Mouse (Mus musculus): ENCODE data around the gene Insig2. TPM values are rescaled to one million over a fixed set of nuclear protein-coding genes. Genes with fewer than 3 reads are reported as not detected.

Gene Insig2
- polyA plus RNA-seq (2014; fragmentation: Nextera tagmentation; extraction: Ambion mirVana): 26.6 and 31.8 TPM in 2 replicates

GRCm38 (mm10) chr1:121332485-121332884 is at the start of gene Insig2:
TSS of gene Insig2 (minus strand) at chr1:121332589.
- 71% methylated on average over 1 of the region's 1 CpGs for WGBS
- DNase-seq (ENCODE audit: low spot score) (no peak), ATAC-seq (ENCODE audit: low read depth) (no peak)
- Histone ChIP-seq H3K36me3 (ENCODE audit: control insufficient read depth, insufficient read depth, low read length) (no peaks in the 10 kb centered on the region), H3K4me3 (ENCODE audit: low read depth, low read length) (no peak within 1 kb of the TSS), H3K4me1 (ENCODE audit: control insufficient read depth, insufficient read depth, low read length) (0 out of 2 replicates have a peak, but pooled peaks cover 5% of the 10 kb centered on the region), H3K4me2 (ENCODE audit: low read depth, low read length) (no peak within 1 kb of the TSS), H3K9ac (ENCODE audit: low read depth, low read length) (no peak within 1 kb of the TSS), H3K9me3 (ENCODE audit: control insufficient read depth, low read length) (no peaks in the 10 kb centered on the region), H3K27me3 (replicated peaks; ENCODE audit: control insufficient read depth, insufficient read depth, low read length) (no peaks in the 10 kb centered on the region), H3K27ac (replicated peaks; ENCODE audit: low read depth, low read length) (no peak within 1 kb of the TSS)

GRCm38 (mm10) chr1:121381562-121381961 is 49.2 kb upstream of the Insig2 start:
- no peaks in the 10 kb centered on the region for H3K9me3 ChIP-seq (ENCODE audit: control insufficient read depth, low read length)
- no peaks in the 10 kb centered on the region for H3K4me1 ChIP-seq (ENCODE audit: control insufficient read depth, insufficient read depth, low read length)
- H3K36me3 ChIP-seq (ENCODE audit: control insufficient read depth, insufficient read depth, low read length): no peaks in the 10 kb centered on the region
- DNase-seq (ENCODE audit: low spot score) (no peak), ATAC-seq (ENCODE audit: low read depth) (no peak)
- no peak overlapping the region for H3K4me2 ChIP-seq (ENCODE audit: low read depth, low read length)
- no peaks in the 10 kb centered on the region for H3K27me3 ChIP-seq (replicated peaks; ENCODE audit: control insufficient read depth, insufficient read depth, low read length)
- 75% methylated on average over 3 of the region's 3 CpGs for WGBS
- H3K27ac ChIP-seq (replicated peaks; ENCODE audit: low read depth, low read length): no peak overlapping the region
- no peak overlapping the region for H3K9ac ChIP-seq (ENCODE audit: low read depth, low read length)
- H3K4me3 ChIP-seq (ENCODE audit: low read depth, low read length): no peak overlapping the region

- 84% methylated on average over 3 of the region's 3 CpGs for whole genome bisulfite sequencing
- Histone ChIP-seq H3K36me3 (ENCODE audit: control insufficient read depth, insufficient read depth, low read length) (no peaks in the 10 kb centered on the region), H3K9me3 (ENCODE audit: control insufficient read depth, low read length) (no peaks in the 10 kb centered on the region), H3K27ac (replicated peaks; ENCODE audit: low read depth, low read length) (no peak overlapping the region), H3K27me3 (replicated peaks; ENCODE audit: control insufficient read depth, insufficient read depth, low read length) (no peaks in the 10 kb centered on the region), H3K4me1 (ENCODE audit: control insufficient read depth, insufficient read depth, low read length) (no peaks in the 10 kb centered on the region), H3K9ac (ENCODE audit: low read depth, low read length) (no peak overlapping the region), H3K4me3 (ENCODE audit: low read depth, low read length) (no peak overlapping the region), H3K4me2 (ENCODE audit: low read depth, low read length) (no peak overlapping the region)
- ATAC-seq (ENCODE audit: low read depth) (no peak), DNase-seq (ENCODE audit: low spot score) (no peak)
Observed at GRCm38 (mm10) chr1:121380033-121380432, 47.6 kb upstream of the Insig2 start.

DNA sequence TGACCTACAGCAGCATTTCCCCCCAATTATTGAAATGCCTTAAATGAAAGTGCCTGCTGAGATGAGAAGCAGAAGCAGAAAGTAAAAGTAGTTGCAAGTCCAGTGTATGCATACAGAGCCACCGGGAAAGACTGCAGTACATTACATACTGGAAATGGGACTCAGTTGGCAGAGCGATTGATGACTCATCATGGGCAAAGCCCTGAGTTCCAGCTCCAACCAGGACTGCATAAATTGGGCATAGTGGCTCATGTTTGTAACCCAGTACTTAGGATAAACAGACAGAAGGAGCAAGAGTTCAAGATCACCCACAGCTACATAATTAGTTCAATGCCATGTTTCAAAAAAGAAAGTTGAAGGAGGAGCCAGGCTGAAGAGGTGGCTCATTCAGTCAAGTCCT is 45.5 kb upstream of the Insig2 start:
- Histone ChIP-seq H3K4me1 (ENCODE audit: control insufficient read depth, insufficient read depth, low read length) (no peaks in the 10 kb centered on the region), H3K4me3 (ENCODE audit: low read depth, low read length) (no peak overlapping the region), H3K27ac (replicated peaks; ENCODE audit: low read depth, low read length) (no peak overlapping the region), H3K36me3 (ENCODE audit: control insufficient read depth, insufficient read depth, low read length) (no peaks in the 10 kb centered on the region), H3K9me3 (ENCODE audit: control insufficient read depth, low read length) (no peaks in the 10 kb centered on the region), H3K9ac (ENCODE audit: low read depth, low read length) (no peak overlapping the region), H3K4me2 (ENCODE audit: low read depth, low read length) (no peak overlapping the region), H3K27me3 (replicated peaks; ENCODE audit: control insufficient read depth, insufficient read depth, low read length) (no peaks in the 10 kb centered on the region)
- ATAC-seq (ENCODE audit: low read depth) (no peak), DNase-seq (ENCODE audit: low spot score) (no peak)
- WGBS: 93% methylated on average over 2 of the region's 2 CpGs

GRCm38 (mm10) chr1:121377410-121377809 is 45.0 kb upstream of the Insig2 start:
- no peak for DNase-seq (ENCODE audit: low spot score)
- H3K4me3 ChIP-seq (ENCODE audit: low read depth, low read length): no peak overlapping the region

DNA sequence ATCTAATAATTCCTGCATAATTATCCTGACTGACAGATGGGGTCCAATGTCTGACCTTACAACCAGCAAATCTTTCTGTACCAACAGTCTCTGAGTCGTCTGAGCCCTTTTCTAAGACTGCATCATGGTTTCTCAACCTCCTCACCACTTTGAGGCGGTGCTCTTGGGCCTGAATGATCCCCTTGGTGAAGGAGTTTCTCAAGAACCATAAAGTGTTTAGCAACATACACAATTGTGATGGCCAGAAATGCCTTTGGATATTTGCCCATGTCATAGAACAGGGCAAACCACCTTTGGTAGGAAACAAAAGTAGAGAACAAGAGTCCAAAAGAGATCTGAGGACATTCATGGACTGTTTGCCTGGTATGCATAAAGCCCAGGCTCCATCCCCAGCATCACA is 41.2 kb upstream of the Insig2 start:
- Histone ChIP-seq H3K36me3 (ENCODE audit: control insufficient read depth, insufficient read depth, low read length) (no peaks in the 10 kb centered on the region), H3K4me2 (ENCODE audit: low read depth, low read length) (no peak overlapping the region), H3K9ac (ENCODE audit: low read depth, low read length) (no peak overlapping the region), H3K27ac (replicated peaks; ENCODE audit: low read depth, low read length) (no peak overlapping the region), H3K4me3 (ENCODE audit: low read depth, low read length) (no peak overlapping the region), H3K4me1 (ENCODE audit: control insufficient read depth, insufficient read depth, low read length) (no peaks in the 10 kb centered on the region), H3K9me3 (ENCODE audit: control insufficient read depth, low read length) (no peaks in the 10 kb centered on the region), H3K27me3 (replicated peaks; ENCODE audit: control insufficient read depth, insufficient read depth, low read length) (no peaks in the 10 kb centered on the region)
- WGBS: 69% methylated on average over 2 of the region's 2 CpGs
- ATAC-seq (ENCODE audit: low read depth): no peak
- DNase-seq (ENCODE audit: low spot score): no peak

More at GRCm38 (mm10) chr1:121377410-121377809, 45.0 kb upstream of the Insig2 start:
- WGBS: 78% methylated on average over 1 of the region's 1 CpGs
- no peaks in the 10 kb centered on the region for H3K27me3 ChIP-seq (replicated peaks; ENCODE audit: control insufficient read depth, insufficient read depth, low read length)
- no peak overlapping the region for H3K27ac ChIP-seq (replicated peaks; ENCODE audit: low read depth, low read length)
- no peak overlapping the region for H3K9ac ChIP-seq (ENCODE audit: low read depth, low read length)
- H3K4me2 ChIP-seq (ENCODE audit: low read depth, low read length): no peak overlapping the region
- no peaks in the 10 kb centered on the region for H3K9me3 ChIP-seq (ENCODE audit: control insufficient read depth, low read length)
- H3K4me1 ChIP-seq (ENCODE audit: control insufficient read depth, insufficient read depth, low read length): no peaks in the 10 kb centered on the region
- no peak for ATAC-seq (ENCODE audit: low read depth)
- H3K36me3 ChIP-seq (ENCODE audit: control insufficient read depth, insufficient read depth, low read length): no peaks in the 10 kb centered on the region

DNA sequence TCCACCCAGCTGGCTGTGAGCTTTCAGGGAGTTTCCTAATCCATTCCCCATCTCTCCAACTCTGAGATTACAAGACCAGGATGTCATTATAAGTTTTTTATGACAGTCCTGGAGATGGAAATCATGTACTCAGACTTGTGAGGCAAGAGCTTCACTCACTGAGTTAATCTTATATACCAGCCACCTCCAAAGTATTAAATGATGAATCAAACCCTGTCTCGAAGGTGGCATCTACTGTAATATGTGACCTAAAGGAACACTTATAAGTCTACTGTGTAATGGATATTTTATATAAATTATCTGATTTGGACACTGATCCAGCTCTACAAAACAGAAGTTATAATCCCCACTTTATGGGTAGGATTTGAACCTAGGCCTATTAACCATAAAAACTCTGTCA is 40.3 kb upstream of the Insig2 start:
- H3K36me3 ChIP-seq (ENCODE audit: control insufficient read depth, insufficient read depth, low read length): no peaks in the 10 kb centered on the region
- WGBS: 83% methylated on average over 1 of the region's 1 CpGs
- no peak overlapping the region for H3K27ac ChIP-seq (replicated peaks; ENCODE audit: low read depth, low read length)
- no peak for ATAC-seq (ENCODE audit: low read depth)
- H3K4me2 ChIP-seq (ENCODE audit: low read depth, low read length): no peak overlapping the region
- 0 out of 2 replicates have a peak, but pooled peaks cover 2% of the 10 kb centered on the region for H3K4me1 ChIP-seq (ENCODE audit: control insufficient read depth, insufficient read depth, low read length)
- H3K9me3 ChIP-seq (ENCODE audit: control insufficient read depth, low read length): no peaks in the 10 kb centered on the region
- H3K9ac ChIP-seq (ENCODE audit: low read depth, low read length): no peak overlapping the region
- no peaks in the 10 kb centered on the region for H3K27me3 ChIP-seq (replicated peaks; ENCODE audit: control insufficient read depth, insufficient read depth, low read length)
- no peak overlapping the region for H3K4me3 ChIP-seq (ENCODE audit: low read depth, low read length)
- no peak for DNase-seq (ENCODE audit: low spot score)

- ATAC-seq (ENCODE audit: low read depth) (no peak), DNase-seq (ENCODE audit: low spot score) (no peak)
- H3K4me2 ChIP-seq (ENCODE audit: low read depth, low read length): no peak overlapping the region
- no peak overlapping the region for H3K27ac ChIP-seq (replicated peaks; ENCODE audit: low read depth, low read length)
- H3K36me3 ChIP-seq (ENCODE audit: control insufficient read depth, insufficient read depth, low read length): no peaks in the 10 kb centered on the region
- H3K9me3 ChIP-seq (ENCODE audit: control insufficient read depth, low read length): no peaks in the 10 kb centered on the region
- WGBS: 73% methylated on average over 12 of the region's 12 CpGs
- H3K9ac ChIP-seq (ENCODE audit: low read depth, low read length): no peak overlapping the region
- 0 out of 2 replicates have a peak, but pooled peaks cover 7% of the 10 kb centered on the region for H3K4me1 ChIP-seq (ENCODE audit: control insufficient read depth, insufficient read depth, low read length)
- H3K4me3 ChIP-seq (ENCODE audit: low read depth, low read length): no peak overlapping the region
- H3K27me3 ChIP-seq (replicated peaks; ENCODE audit: control insufficient read depth, insufficient read depth, low read length): no peaks in the 10 kb centered on the region
Observed at GRCm38 (mm10) chr1:121371449-121371848, 39.1 kb upstream of the Insig2 start.

GRCm38 (mm10) chr1:121367257-121367656 is 34.9 kb upstream of the Insig2 start:
- 12% methylated on average over 9 of the region's 9 CpGs for WGBS
- ATAC-seq (ENCODE audit: low read depth) (peak; percentile 79; the same call in 1 of the 2 replicates), DNase-seq (ENCODE audit: low spot score) (peak; percentile 83)
- Histone ChIP-seq H3K36me3 (ENCODE audit: control insufficient read depth, insufficient read depth, low read length) (no peaks in the 10 kb centered on the region), H3K27me3 (replicated peaks; ENCODE audit: control insufficient read depth, insufficient read depth, low read length) (no peaks in the 10 kb centered on the region), H3K4me3 (ENCODE audit: low read depth, low read length) (no peak overlapping the region), H3K4me2 (ENCODE audit: low read depth, low read length) (no peak overlapping the region), H3K9me3 (ENCODE audit: control insufficient read depth, low read length) (no peaks in the 10 kb centered on the region), H3K27ac (replicated peaks; ENCODE audit: low read depth, low read length) (0 out of 2 replicates have a peak overlapping the region, but pooled peaks have one; percentile 44), H3K4me1 (ENCODE audit: control insufficient read depth, insufficient read depth, low read length) (0 out of 2 replicates have a peak, but pooled peaks cover 7% of the 10 kb centered on the region), H3K9ac (ENCODE audit: low read depth, low read length) (no peak overlapping the region)
